Mouse (Mus musculus): Measurements from ENCODE around the gene Ier2.

Ier2 gene

DNA sequence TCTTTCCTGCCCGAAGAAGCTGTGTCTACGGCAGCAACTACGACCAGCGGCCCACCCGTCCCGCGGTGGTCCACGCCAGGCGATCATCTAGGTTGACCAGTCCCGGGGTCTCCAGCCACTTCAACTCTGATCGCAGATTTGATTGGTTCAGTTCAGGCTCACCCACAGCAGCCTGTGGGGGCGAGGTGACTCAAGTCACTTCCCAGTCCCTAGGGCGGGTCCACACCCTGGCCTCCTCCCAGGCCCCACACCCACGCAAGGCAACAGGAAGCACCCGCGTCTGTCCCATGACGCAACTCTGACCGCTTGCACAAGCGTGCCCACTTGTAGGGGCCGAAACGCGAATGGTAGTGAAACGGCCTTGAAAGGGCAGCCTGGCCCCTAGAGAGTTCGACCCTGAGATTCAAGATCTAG lies 1.2 kb downstream of the Ier2 start:
- peak; percentile 61 to 75 for DNase-seq

DNA sequence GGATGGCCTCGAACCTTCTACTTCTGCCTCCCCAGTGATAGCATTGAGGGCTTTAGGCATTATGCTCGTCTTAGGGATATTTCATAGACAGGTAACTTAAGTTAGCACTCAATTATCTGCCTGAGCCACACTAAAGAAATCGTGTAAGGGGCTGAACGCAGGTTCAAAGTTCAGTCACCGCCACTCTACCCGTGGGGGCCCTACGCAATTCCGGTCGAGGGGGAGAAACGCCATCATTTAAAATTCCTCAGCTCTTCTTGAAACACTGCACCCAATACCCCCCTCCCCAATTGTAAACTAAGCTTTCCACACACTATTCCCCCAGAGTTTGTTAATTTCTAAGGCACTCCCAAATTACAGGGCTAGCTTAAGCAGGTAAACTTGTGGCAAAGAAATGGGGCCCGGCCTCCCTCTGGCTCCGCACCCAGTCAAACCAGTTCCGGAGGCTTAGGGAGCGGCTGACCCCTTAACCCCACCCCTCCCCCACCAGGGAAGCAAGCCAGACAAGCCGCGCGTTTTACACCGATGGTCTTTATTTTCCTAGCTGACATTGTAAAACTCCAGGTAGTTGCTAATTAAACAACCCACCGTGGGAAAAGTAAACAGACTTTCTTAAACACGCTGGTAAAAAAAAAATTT lies 1.7 kb downstream of the Ier2 start:
- peak in 1 of 2 experiments; percentile 70 for DNase-seq

DNA sequence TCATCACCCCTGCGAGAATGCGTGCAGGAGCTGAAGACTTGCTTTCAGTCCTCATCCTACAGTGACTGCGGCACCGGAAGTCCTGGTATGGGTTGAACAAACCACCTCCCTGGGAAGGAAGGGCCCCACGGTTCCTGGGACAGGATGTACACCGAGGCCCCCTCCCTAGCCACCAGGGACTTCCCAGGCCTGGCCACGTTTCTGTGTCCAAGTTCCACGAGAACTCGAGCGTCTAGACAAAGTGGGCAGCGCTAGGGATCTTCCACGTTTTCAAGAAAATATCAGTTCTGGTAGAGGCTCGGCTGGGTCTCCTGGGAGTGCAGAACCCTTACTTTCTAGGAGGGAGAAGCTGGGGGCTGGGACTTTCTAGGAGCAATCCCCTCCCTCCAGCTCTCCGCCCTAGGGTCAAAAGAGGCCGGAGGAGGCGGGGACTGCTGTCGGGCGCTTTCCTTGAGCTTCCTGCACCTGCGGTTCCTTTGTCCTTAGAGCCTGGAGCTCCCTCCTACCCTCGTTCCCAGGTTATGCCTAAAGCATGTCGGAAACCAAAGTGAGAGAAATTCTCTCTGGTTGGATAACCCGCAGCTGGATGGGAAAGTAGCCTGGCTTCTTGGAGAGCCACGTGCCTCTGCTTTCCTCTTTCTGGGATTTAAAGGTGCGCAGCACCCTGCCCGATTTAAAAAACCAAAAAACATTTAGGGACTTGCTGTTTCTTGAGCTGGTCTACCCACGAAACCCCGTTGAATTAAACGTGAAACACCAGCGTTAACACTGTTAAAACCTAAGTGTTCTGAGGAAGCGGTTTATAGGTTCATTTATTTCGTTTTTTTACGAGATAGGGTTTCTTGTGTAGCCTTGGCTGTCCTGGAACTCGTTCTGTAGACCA lies 2.5 kb downstream of the Ier2 start:
- DNase-seq, result no peak

DNA sequence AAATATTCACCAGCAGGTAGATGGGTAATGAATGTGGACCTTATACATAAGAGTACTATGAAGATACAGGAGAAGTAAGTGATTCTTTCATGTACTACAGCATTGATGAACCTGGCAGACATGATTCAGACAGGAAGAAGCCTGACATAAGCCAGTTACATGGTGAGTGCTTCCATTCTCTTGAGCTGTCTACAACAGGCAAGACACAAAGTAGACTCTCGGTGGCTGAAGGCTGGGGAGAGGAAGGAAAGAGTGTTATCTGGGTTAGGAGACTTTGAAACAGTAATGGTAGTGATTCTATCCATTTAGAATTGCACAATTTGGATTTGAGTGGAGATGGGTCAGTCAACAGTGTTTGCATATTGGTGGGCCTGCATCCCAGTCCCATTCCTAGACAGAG lies 3.7 kb downstream of the Ier2 start:
- DNase-seq, result no peak

DNA sequence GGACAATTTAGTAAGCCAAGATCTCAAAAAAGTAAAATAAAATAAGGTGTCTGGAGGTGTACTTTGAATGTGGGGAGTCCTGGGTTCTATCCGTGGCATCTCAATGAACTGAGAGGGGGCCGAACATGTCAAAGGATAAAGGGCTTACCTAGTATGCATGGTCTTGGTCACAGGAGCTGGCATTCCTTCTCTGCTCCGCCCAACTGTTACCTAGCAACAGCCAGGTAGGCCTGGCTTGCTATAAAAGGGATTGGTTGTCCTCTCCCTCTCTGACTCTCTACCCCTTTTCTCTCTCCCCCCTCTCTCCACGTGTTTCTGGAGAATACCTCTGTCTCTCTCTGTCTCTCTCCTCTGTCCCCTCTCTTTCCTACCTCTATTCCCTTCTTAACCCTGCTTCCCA lies 5.0 kb downstream of the Ier2 start:
- DNase-seq, result no peak

DNA sequence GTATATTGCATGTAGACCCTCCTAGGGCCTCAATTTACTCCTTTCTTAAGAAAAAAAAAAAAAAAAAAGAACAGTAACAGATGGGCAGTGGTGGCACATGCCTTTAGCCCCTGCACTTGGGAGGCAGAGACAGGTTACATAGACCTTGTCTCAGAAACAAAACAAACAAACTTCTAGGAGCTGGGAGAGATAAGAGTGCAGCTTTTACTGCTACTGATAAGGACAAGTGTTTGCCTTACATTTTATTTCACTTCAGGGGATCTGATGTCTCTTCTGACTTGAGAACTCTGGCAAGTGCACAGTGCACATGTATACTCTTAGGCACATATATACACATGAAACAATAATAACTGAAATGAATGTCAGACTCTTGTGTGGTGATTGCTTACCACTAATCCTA lies 5.4 kb downstream of the Ier2 start:
- DNase-seq, result no peak

DNA sequence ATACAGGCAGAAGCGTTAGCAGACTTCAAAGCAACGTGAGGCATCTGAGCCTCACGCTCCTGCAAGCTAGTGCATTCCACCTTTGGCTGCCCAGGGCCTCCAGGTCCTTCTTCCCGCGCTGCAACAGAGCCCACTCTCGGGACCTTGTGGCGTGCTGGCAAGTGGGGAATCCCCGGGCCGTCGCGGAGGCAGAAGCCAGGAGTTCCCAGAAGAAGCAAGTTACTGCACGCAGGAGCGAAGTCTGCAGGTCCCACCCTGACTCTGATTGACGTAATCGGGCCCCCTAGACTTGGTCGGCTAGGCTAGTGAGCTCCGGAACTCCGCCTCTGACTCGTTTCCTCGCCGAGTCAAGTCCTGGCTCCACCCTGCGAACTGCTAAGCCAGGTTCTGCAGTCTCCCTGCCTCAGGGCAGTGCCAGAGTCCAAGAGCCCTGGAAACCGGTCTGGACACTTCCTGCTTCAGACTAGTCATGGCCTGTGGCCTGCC lies 6.0 kb downstream of the Ier2 start:
- DNase-seq, result peak; percentile 56 to 57

DNA sequence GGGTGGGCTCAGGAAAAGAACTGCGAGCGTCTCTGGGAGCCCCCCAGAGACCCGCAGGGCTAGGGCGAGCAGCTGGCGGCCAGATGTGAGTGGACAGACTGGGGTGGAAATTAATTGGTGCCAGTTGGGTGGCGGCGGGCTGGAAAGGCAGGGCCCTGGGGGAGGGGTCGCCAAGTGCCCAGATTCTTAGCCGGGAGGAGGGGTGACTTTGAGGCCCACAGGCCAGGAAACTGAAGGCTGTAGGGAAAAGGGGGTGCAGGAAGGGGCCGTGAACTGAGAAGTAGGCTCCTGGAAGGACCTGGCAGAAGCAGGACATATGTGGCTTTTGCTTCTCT lies 6.5 kb downstream of the Ier2 start:
- DNase-seq, result no peak

DNA sequence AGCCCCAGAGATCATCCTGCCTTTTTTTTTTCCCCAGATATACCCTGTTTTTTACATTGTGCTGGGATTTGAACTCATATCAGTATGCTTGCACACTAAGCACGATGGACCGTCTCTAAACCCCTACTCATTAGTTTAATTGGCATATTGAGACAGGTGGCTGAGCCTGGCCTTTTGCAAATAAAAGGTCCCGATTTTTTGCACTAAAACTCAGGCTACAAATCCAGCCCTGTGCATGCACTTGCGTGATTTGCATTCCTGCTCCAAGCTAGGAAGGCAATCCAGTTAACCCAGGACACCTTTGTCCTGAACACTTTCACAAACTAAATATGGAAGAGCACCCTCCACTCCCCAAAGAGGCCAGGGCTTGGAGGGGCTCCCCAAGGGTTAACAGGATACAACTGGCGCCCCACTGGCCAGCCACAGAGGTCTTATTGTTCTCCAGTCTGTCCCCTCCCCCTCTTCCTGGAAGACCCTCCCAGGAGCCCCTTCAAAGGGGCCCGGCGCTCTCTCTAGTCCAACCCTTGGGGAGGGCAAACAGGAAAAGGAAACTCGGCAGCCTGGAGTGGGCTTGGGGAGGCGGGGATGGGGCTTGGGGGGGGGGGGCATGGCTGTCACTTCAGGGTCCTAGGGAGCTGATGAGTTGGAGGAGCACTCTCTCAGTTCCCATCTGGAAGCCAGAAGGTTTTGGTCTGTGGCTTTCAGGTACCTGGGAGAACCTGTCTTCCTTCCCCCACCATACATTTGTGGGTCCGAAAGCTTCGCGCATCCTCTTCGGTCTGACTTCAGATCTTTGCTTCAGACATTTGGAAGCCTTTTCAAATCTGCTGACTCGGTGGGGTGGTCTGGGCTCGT lies 7.1 kb downstream of the Ier2 start:
- DNase-seq, result no peak

DNA sequence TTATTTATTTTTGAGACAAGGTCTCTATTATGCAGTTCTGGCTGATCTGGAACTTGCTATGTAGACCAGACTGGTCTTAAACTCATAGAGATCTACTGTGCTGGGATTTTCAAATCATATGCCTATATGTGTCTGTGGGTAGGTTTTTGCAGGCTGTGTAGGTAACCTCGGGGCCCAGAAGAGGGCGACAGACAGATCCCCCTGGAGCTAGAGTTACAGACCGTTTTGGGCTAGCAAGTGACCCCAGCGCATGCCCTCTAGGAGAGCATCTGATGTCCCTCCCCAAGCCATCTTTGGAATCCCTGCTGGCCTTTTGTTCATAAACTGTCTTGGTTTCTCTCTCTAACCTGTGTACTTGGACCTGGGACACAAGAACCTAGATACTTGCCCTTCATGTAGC lies 8.1 kb downstream of the Ier2 start:
- no peak for DNase-seq

DNA sequence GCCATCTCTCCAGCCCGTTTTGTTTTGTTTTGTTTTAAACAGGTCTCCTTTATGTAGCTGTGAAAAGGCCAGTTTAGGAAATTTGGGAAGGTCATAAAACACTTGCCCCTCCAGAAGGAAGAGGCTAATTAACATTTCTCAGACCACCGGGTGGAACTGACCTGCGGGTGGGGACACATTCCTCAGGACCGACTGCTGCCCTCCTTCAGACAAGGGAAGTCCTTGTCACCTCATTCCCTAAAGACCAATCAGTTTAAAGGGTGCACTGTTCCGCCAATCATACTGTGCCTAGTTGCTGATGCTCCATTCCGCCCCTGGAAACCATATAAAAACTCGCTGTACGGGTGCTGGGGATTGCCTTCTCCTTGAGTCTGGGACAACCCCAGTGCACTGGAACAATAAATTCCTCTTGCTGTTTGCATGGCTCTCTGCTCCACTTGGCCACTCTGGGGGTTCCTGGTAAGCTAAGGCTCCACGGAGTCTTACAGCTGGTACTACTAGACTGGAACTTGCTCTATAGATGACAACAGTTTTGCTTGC lies 9.5 kb downstream of the Ier2 start:
- no peak for DNase-seq

DNA sequence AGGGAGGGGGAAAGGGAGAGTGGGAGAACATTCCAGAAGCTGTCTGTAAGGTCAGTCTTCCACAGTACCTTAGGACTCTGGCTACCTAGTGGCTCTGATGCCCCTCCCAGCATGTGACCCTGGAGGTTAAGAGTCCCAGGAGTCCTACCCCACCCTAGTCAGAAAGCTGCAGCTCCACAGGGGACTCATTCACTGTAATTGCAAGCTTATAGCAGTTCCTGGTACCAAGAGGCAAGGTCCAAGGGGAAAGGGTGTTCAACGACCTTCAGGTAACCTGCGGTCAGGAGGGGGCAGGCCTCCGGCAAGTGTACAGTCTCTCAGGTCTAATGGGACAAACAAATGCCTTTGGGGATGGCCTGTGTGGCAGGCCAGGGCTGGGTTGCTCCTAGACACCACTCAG lies 12.4 kb downstream of the Ier2 start:
- DNase-seq, result no peak

DNA sequence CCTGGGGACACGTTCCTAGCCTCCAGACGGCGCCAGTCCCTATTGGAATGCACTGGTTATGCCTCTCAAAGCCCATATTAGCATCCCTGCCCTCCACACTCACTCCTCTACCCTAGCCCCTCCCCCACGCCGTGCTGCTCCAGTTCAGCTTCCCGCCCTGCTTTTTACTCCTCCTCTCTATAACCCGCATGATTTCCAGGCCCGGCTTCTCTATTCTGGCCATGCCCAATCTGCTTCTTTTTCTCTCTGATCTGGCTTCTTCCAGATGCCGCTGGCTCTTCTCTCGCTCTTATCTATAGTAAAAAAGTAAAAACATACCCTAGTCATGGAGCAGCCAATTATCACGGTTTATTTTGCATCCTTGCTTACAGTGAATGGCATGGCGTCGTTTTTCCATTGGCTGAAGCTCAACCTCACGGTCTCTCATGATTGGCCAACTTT lies 15.2 kb downstream of the Ier2 start:
- peak; percentile 44 to 72 for DNase-seq

DNA sequence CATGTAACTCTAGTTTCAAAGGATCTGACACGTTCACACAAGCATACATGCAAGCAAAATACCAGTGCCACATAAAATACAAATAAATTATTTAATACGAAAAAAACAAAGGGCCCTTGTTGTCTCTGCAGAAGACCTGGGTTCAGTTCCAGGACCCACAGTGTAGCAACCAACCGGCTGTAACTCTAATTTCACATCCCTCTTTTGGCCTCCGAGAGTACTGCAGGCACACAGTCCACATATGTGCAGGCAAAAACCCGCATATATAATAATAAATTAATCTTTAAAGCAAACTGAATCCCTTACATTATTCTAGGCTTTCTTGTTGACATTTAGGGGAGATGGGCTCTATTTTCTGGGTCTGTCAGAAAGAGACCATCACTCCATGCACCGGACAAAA lies 15.9 kb downstream of the Ier2 start:
- DNase-seq, result peak in 1 of 2 experiments; percentile 46

DNA sequence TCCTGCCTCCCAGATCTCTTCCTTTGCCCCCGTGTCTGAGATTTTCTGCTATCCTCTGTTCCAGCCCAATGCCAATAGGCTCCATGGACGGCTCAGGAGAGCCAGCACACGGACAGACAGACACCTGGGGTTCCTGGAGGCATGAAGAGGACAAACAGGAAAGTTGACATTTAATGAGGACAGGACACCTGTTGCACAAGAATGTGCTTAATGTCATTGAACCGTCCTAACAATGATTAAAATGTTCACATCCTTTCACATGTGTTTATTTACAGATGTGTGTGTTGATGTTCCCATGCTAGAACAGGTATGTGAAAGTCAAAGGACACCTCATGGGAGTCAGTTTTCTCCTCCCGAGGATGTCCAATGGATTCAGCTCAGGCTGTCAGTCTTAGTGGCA lies 19.6 kb downstream of the Ier2 start:
- no peak for DNase-seq

DNA sequence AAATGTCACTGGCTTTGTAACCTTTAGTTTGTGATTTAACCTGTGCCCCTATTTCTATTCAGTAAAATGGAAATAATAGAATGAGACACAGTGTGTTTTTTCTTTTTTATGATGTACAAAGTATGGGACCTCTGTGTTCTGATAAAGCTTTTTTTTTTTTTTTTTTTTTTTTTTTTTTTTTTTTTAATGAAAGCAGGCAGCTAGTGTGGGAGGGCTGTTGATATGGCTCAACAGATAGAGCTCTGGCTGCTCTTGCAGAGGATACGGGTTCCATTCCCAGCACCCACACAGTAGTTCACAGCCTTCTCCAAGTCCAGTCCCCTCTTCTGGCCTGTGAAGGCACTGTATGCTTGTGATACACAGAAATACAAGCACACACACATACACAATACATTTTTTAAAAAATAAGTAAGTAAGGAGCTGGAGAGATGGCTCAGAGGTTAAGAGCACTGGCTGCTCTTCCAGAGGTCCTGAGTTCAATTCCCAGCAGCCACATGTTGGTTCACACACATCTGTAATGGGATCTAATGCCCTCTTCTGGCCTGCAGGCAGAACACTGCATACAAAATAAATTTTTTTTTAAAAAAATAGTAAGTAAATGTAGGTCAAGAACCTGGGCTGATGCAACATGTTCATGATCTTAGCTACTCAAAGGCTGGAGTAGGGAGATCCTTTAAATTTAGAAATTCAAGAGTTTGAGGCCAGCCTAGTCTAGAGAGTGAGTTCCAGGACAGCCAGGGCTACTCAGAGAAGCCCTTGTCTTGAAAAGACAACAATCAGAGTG lies 20.9 kb downstream of the Ier2 start:
- DNase-seq, result no peak

DNA sequence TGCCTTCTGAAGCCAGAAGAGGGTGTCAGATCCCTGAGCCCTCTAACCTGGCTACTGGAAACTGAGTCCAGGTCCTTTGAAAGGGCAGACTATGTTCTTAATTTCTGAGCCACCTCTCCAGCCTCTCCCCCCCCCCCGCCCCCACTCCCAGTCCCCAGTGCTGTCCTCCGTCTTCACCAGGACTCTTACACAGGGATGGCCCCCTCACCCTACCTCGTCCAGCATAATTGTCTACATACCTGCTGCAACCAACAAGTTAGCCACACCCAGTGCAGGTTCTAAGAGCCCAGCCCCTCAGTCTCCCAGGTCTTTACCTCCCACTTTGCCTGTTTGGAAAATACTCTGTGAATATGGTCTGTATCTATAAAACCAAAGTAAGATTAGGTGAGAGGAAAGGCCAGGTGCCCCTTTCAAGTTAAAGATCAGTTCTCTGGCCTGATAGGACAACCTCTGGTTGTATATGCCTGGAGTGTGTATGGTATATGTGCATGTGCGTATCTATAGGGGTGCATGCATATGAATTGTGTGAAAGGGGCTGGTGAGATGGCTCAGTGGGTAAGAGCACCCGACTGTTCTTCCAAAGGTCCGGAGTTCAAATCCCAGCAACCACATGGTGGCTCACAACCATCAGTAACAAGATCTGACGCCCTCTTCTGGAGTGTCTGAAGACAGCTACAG lies 21.9 kb downstream of the Ier2 start:
- DNase-seq, result no peak

DNA sequence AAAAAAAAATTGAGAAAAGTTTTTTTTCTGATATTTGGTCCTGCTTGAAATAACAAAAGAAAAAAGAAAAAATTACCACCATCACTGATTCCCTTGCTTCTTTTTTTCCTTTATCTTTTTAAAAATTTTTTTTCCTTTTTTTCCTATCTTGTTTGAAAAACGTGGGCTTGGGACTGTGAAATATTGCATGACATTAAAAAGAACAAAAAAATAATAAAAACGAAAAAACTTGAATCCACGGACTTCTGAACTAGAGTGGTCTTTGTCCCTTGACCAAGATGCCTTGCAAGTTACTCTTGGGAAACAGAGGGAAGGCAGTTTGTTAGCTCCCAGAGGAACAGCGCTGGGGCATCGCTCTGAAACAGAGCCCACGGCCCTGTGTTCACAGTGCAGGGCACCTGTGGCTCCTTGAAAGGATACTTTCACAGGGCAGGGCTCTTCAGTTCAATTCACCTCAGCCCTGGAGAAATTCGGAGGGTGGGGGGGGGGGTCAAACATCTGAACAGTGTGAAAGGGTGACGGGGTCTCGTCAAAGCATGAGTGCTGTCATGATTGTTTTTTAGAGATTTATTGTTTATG lies 22.6 kb downstream of the Ier2 start:
- DNase-seq, result no peak

DNA sequence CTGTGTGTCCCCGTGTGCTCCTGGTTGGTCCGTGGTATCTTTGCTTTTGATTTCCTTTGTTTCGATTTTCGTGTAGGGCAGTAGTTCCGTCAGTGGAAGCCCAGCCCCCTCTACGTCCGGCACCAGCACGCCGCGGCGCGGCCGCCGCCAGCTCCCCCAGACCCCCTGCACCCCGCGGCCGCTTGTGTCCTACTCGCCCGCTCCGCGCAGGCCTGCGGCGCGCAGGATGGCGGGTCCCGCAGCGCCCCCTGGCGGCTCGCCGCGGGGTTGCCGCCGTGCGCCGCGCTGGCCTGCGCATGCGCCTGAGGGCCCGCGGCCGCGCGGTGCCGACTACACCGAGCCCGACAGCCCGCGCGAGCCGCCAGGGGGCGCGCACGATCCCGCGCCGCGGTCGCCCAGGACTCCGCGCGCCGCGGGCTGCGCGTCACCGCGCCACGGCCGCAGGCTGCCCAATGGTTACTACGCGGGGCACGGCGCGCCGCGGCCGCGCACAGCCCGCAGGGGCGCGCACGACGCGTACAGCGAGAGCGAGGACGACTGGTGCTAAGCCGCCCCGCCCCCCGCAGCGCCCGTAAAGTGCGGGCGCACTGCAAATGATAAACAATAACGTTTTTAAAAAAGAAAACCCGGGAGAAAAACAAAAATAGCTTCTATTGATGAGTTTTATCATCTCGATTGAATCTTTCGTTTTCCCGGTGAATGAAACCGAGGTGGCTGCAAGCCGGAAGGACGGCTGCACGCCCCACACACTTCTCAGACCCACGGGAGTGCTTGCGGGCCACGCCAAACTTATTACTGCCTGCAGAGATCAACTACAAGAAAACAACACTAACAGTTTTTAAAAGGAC lies 23.3 kb downstream of the Ier2 start:
- peak; percentile 94 to 97 for DNase-seq

DNA sequence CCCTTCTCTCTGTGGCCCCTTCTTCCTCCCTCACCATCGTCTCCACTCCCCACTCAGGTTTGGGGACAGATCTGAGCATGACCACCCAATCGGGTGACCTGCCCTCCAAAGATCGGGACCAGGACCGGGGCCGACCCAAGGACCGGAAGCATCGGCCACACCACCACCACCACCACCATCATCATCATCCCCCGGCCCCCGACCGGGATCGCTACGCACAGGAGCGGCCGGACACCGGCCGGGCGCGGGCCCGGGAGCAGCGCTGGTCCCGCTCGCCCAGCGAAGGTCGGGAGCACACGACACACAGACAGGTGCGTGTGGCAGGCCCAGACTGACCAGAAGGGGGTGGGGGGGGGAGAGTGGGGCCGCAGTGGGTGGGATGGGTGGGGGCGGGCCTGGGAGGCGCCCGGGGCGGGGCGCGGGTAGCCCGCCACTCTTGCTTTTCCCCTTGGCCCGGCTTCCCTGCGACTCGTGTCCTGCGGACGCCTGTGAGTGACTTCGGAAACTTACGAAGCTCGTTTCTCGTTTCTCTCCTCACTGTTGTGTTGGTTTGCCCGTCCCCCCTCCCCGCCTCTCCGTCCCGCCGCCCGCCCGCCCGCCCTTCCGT lies 24.0 kb downstream of the Ier2 start:
- peak; percentile 54 to 69 for DNase-seq
